Mouse (Mus musculus) ovary, adult 18-20 months (tissue): ENCODE results near the gene Olfr889.
"Not testable (repeated sequence)": the region's sequence is repeated elsewhere in the genome, so short reads cannot be mapped to it uniquely, and the experiment has no call there.

ENCODE experiments used
- DNase-seq: peaks from one replicate; pipeline ENCODE4 v3.0.0; 2022; ENCODE audit warnings: low spot score, mixed read lengths

Gene Olfr889

DNA sequence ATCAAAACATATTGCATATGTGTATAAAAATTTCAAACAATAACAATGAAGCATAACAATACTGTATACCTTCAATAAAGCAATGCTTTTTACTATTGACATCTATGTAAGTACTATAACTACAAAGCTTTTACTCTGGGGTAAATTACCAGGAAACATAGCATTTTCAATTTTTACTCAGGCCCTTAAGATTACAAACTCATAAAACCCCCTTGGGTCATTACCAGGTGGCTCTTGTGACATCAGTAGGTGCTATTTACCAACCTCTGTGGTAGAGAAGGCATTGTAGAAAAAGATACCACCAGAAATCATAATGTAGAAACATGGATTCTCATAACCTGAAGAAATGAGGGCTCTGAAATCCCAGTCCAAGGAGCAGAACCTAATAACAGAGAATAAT is at the start of gene Olfr889:
Olfr889 (plus strand) TSS at position 301 of the 400 bp plus-strand sequence.
- no peak for DNase-seq

DNA sequence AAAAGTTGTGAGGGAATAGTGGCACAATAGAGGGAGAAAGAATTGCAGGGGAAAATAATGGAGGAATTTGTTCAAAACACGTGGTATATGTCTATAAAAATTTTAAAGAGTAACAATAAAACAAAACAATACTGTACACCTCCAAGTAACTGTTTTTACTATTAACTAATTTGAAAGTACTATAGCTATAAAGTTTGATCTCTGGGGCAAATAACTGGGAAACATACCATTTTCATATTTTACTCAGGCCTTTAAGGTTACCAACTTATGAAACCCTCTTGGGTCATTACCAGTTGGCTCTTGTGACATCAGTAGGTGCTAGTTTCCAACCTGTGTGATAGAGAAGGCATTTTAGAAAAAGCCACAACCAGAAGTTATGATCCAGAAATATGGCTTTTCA is 31.2 kb upstream of the Olfr889 start, which contains the start of gene Olfr887:
Olfr887 (plus strand) TSS at position 301 of the 400 bp plus-strand sequence.
- no peak for DNase-seq

DNA sequence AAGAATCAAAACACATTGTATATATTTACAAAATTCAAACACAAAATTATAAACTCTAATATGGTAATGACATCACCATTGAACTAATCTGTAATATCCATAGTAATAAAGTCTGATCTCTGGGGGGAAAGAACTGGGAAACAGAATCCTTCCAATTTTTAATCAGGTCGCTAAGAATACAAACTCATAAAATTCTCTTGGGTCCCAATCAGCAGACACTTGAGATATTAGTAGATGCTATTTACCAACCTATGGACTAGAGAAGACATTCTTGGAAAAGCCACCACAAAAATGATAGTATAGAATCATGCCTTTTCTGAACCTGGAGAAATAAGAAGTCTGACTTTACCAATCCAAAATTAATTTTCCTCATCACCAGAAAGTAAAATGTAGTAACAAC is 7.2 kb upstream of the Olfr889 start, which contains the start of gene Olfr888:
Olfr888 (plus strand) TSS at position 301 of the 400 bp plus-strand sequence.
- no peak for DNase-seq

- DNase-seq, result no peak
Observed at GRCm38 (mm10) chr9:38142217-38142616, 27.2 kb downstream of the Olfr889 start, which contains the start of gene Olfr890. TSS of gene Olfr890 (plus strand) at chr9:38142517.

GRCm38 (mm10) chr9:38168341-38168740 is 53.3 kb downstream of the Olfr889 start:
- not testable (repeated sequence) for DNase-seq
